Mouse (Mus musculus) E14TG2a.4 (cell line): Measurements from ENCODE around the gene Rarres2.

Source experiments
- CTCF ChIP-seq: conservative IDR thresholded peaks from 2 replicates; pipeline ENCODE4 v1.5.1; 2014; ENCODE audit warnings: low read length
- NANOG ChIP-seq: IDR thresholded peaks from 2 replicates; pipeline ENCODE4 v1.6.1; 2014; ENCODE audit warnings: borderline replicate concordance, low read length, mixed read lengths

DNA sequence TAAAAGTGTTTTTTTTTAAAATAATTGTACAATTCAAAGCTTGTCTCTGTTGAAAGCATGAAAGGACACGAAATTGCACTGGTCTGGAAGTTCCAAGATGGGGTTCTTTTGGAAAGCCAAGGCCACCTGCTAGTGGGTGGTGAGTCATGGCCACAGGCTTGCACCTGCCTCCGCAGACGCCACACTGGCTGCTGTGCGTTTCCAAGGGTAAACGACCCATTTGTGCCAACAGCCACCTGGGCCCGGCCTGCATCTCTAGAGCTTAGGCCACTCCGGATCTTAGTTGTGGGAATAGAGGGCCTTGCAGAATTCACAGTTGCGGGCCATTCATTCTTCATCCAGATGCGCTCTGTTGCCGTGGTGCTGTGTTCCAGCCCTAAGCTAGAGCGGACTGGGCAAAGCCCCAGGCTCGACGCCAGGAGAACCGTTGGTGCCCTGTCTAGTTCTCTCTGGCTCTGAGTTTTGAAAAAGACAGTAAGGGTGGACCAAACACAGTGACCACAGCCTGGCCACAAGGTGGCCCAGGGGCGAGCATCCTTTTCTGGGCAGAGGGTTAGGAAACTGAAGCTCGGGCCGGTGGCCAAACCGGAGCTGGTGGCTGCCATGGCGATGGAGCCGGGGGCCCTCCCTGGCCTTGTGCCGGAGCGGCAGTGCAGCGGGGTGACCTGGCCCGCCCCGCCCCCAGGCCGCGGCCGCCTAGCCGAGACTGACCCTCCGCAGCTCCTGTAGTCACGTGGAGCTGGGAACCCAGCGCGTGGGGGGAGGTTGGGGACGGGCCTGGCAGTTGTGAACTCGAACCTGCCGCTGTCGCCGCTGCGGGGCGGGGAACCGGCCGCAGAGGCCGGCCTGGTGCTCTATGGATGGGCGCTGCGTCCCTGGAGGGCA lies 20.8 kb upstream of the Rarres2 start, which contains the start of the genes Repin1 and Gm44965:
- TF ChIP-seq CTCF (no peak), NANOG (no peak)
